Mouse (Mus musculus) brain, adult 2 months (tissue): ENCODE measurements around the gene Nfic.

Experiments
- DNase-seq: peaks from one replicate; pipeline ENCODE4 v3.0.0; 2011; ENCODE audit warnings: low read depth, low spot score

The Nfic gene

DNA sequence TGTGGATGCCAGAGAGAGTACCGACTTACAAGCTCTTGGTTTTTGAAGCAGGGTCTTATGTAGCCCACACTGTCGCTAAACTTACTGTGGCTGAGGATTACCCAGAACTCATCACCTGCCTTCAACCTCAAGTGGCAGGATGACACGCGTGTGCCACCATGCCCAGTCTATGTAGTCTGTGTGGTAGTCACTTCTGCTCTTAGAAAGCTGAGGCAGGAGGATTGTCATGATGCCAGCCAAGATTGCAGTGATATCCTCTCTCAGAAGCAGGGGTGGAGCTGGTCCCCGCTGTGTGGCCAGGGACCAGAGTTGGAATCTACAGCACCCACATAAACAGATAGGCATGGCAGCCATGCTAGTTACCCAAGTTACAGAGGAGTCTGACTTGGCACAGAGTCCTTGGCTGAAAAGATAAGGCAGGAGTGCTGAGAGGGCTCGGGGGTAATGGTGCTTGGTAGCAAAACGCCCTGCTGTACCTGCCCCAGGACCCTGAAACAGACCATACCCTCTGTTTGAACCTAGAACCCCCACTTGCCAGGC lies 30.1 kb upstream of the Nfic start:
- DNase-seq, result no peak

DNA sequence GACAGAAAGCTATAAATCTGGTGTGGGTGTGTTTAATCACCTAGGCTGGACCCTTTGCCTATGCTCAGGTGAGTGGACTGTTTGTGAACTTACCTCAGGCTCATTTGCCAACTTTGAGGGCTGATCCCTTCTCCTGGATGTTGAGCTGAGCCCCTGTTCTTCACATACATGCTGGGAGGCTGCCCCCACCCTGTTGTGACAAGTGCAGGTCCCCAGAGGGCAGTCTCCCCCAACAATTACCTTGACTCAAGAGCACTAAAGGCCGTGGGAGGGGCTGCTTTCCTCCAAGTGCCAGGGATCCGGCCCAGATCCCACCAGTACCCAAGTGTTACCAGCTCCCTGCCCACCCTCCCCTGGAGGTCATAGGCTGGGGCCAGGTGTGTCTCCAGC lies 29.6 kb upstream of the Nfic start:
- no peak for DNase-seq

DNA sequence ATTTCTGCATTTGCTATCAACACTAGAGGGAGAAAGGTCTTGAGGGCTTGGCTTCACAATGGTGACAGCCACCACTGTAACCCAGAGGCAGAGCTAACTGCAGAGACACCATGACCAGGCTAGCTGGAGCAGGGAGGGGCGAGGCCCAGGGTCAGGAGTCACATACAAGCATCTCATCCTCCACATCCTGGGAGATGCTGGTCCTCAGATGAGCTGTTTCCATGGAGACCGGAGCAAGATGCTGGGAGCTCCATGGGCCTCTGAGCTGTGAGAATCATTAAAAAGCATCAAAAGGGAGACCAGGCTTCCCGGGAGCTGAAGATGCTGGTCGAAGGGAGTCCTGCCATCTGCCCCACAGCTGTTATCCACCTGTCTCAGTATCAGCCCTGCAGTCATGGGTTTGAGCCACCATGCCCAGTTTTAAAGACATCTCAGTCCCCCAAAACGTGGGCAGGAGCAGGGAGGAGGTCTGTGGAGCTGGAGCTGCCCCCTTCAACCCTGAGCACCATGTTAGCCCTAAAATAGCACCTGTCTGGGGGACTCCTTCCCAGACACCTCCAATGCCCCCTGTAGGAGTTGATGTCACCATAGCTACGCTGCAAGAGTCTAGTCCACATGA lies 29.1 kb upstream of the Nfic start:
- peak; percentile 78 for DNase-seq

DNA sequence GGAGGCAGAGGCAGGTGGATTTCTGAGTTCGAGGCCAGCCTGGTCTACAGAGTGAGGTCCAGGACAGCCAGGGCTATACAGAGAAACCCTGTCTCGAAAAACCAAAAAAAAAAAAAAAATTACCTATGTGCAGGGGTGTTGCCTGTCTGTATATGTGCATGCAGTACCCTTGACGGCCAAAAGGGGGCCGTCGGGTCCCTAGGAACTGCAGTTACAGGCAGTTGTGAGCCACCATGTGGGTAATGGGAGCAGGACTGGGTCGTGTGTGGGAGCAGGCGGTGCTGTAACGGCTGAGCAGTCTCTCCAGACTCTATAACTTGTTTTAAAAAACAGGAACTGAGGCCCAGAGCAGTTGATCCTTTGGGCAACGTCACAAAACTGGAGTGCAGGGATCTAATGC lies 28.5 kb upstream of the Nfic start:
- peak; percentile 67 for DNase-seq

- DNase-seq, result peak; percentile 68
Observed at GRCm38 (mm10) chr10:81482533-81482889, 27.1 kb upstream of the Nfic start, which contains the start of gene Celf5. Celf5 (minus strand) TSS chr10:81482709.

- DNase-seq, result peak; percentile 75
Observed at GRCm38 (mm10) chr10:81481605-81482532, 26.4 kb upstream of the Nfic start.

DNA sequence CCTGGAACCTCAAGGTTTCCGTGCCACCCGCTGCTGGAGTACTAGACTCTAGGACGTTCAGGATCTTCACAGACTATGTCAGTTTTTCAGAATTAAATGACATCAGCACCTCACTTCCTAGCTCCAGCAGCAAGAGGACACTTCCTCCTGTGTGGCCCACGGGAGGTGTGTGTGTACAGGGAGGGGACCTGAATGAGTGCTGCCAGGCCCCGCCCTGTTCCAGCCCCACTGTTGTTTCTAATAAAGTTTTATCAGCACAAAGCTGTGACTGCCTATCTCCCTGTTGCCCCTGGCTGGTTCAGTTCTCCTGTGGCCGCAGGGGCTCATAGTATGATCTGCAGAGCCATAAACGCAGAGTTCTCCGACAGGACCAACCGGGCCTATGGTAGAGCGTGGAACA lies 19.0 kb upstream of the Nfic start:
- no peak for DNase-seq

DNA sequence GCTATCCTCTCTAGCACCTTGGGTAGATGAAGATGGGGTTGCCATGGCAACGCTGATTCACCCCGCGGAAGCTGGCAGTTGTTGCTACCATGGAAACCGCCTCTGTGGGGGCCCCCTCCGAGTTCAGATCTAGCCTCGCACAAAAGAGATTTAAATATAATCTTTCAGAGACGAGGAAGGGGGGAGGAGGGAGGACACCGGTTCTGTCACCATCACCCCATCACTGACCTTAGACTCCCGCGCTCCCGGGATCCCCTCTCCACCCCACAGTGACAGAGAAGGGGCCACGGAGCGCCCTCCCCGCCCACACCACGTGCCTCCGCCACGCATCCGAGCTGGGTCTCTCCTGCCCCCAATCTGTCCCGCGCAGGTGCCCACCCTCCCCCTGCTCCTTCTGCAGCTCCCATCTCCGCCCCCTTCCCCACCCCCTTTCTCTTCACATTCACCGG lies 17.6 kb upstream of the Nfic start:
- peak; percentile 97 for DNase-seq

DNA sequence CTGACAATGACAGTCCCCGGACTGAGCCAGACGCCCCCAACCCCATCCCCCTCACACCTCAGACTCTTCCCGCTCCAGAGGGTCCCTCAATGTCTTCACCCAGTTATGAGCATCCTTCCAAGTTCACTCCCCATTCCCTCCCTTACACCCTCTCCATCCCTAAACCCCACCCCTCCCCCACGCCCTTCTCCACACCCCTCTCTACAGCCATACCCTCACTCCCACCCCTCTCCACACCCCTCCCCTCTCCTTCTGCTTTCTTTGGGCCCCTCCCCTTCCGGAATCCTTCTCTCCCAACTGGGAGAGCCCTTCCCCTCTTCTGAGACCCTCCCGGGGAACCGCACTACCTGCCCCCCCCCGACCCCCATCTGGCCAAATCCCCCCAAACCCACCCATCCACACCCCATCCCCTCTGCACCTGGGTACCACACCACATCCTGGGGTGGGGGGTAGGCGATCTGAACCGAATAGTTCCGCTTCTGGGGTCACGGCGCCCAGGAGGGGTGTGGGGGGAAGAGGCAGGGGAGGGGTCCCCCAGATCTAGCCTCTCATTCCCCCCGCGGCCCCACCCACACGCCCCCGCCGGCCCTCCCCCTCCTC lies 17.1 kb upstream of the Nfic start:
- peak; percentile 56 for DNase-seq

DNA sequence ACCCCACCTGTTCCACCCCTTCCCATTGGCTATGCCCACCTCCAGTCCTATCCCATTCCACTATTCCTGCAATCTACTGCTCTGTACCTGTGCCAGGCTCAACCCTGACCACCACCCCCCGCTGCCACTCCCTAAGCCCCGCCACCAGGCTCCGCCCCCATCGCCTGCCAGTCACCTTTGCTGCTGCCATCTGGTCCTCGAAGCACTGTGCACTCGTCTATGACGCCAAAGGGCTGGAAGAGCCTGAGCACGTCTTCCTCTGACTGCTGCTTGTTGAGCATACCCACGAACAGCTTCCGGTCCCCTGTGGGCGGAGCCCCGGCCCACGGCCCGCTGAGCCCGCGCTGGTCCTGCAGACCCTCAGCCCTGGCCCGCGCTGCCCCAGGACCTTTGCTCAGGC lies 15.0 kb upstream of the Nfic start:
- DNase-seq, result peak; percentile 72

GRCm38 (mm10) chr10:81469253-81469652 lies 13.8 kb upstream of the Nfic start:
- DNase-seq, result peak; percentile 91

DNA sequence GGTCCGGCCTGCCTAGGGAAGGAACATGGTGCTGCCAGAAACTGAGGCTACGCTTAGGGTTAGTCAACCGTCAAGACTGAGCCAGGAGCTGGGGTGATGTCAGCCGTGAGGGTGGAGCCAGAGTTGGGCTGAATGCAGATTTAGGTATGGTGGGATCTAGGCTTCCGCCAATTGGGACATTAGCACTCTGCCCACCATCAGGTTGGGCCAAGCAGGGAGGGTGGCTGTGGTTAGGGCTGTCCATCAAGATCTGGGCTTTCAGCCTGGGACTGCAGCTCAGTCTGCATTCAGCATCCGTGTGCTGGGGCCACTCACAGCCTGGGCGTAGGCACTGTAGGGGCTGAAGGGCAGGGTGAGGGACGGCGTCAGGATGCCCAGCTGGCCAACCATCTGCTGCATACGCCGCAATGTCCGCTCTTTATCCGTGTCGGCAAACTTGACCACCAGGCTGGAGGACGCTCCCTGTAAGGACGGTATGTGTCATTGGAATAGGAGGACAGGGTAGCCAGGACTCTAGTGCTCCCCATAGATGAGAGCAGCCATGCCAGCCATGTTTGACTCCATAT lies 12.3 kb upstream of the Nfic start:
- peak; percentile 69 for DNase-seq

GRCm38 (mm10) chr10:81466881-81467280 lies 11.4 kb upstream of the Nfic start:
- no peak for DNase-seq

- DNase-seq, result no peak
Observed at GRCm38 (mm10) chr10:81466066-81466465, 10.6 kb upstream of the Nfic start.

- DNase-seq, result no peak
Observed at GRCm38 (mm10) chr10:81465265-81465645, 9.8 kb upstream of the Nfic start.

DNA sequence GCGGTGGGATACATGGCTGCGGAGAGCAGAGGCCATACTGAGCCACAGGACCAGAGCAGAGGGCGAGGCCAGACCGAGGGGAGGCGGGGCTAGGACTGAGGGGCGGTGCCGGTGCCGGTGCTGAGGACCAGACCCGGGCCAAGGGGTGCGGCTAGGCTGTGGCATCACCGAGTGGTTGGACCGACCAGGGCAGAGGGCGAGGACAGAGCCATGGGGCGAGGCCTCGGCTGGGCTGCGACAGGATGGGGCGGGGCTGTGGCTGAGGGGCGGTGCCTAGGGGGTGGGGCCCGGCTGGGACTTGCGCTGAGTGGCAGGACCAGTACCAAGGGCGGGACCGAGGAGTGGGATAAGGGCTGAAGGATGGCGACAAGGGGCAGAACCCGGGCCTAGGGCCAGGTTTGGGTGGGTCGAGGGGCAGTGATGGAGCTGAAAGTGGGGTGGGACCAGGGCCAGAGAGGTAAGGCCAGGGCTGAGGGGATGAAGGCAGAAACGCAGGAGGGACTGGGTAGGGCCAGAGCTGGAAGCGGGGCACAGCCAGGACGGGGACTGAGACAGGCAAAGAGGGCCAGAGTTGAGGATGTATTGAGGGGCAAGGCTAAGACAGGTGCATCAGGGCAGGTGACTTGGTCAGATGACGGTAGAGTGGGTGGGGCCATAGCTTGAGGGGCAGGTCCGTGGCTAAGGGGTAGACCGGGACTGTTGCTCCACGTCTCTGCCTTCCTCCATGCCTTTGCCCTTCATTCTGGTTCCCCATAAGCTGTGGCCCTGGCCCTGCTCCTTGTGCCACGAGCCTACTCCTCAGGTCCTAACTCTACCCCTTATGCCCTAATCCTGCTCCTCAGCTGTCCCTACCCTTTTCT lies 9.2 kb upstream of the Nfic start:
- DNase-seq, result peak; percentile 43

GRCm38 (mm10) chr10:81463531-81463930 lies 8.1 kb upstream of the Nfic start:
- no peak for DNase-seq

DNA sequence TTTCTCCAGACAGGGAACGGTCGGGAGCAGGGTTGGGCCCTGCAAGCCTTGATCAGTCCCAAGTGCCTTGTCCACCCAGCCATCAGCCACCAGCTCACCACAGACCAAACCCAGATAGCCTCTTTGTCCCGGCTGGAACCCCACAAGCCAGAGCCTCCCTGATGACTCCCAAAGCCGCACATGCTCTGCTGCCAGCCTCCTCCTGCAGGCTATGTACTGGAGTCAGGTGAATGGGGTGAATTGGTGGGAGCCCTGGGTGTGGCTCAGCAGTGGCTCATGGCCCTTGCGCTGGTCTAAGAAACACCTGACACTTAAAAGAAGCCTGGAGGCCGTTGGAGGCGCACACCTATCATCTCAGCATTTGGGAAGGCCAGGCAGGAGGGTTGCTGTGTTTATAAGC lies 7.5 kb upstream of the Nfic start:
- DNase-seq, result peak; percentile 3

GRCm38 (mm10) chr10:81462415-81462804 lies 7.0 kb upstream of the Nfic start:
- peak; percentile 6 for DNase-seq

- peak; percentile 3 for DNase-seq
Observed at GRCm38 (mm10) chr10:81461673-81462414, 6.4 kb upstream of the Nfic start.
